Mouse (Mus musculus): ENCODE data around the gene Gm49711. TPM values are rescaled to one million over a fixed set of nuclear protein-coding genes. Genes with fewer than 3 reads are reported as not detected.

Gm49711 gene
- total RNA-seq, 2 experiments from 2014 or later: not detected

- H3K27ac ChIP-seq: no peak overlapping the region
- no peak for TF ChIP-seq CTCF (conservative IDR thresholded peaks at IDR 0.05)
- no peak overlapping the region for H3K4me3 ChIP-seq
- no peak for DNase-seq (ENCODE audit: low spot score in 2 of 2)
These were observed 82.2 kb downstream of the Gm49711 start for GRCm38 (mm10) chr16:92140328-92140727.

- DNase-seq (ENCODE audit: low spot score in 2 of 2): no peak
- Histone ChIP-seq H3K4me3 (no peak overlapping the region), H3K27ac (no peak overlapping the region)
- TF ChIP-seq CTCF (conservative IDR thresholded peaks at IDR 0.05): no peak
These were observed 82.9 kb downstream of the Gm49711 start for GRCm38 (mm10) chr16:92141021-92141420.

DNA sequence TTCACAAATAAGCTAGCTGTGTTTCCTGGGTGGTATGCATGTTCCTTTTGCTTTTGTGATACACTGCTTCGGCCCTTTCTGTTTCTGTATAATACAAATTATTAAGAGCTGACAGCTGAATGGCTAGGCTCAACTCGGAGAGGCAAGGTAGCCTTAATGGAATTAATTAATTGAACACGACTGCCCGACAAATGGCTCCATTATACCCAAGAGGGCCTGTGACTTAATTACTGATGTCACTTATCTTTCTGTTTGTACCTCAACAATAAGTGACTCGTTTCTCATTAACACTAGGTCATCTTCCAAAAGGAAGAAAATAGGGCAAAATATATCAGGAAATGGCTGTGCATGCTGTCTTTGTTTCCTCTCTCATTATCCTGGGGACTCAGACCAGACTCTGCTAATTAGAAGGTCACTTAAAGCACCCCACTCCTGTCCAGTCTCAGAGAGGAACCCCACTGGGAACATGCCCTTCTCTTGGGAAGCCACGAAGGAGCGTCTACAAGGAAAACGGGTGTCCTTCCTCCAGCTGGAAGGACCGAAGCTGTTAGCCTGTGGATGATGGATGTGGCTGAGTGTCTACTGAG lies 84.4 kb downstream of the Gm49711 start:
- no peak overlapping the region for H3K27ac ChIP-seq
- TF ChIP-seq CTCF (conservative IDR thresholded peaks at IDR 0.05): no peak
- no peak for DNase-seq (ENCODE audit: low spot score in 2 of 2)
- H3K4me3 ChIP-seq: no peak overlapping the region

- no peak for TF ChIP-seq CTCF (conservative IDR thresholded peaks at IDR 0.05)
- Histone ChIP-seq H3K27ac (no peak overlapping the region), H3K4me3 (no peak overlapping the region)
- DNase-seq (ENCODE audit: low spot score in 2 of 2): peak in 1 of 2 experiments; percentile 18
These were observed 89.7 kb downstream of the Gm49711 start for GRCm38 (mm10) chr16:92147631-92148366.

GRCm38 (mm10) chr16:92148367-92148728 lies 90.2 kb downstream of the Gm49711 start:
- TF ChIP-seq CTCF (conservative IDR thresholded peaks at IDR 0.05): no peak
- Histone ChIP-seq H3K4me3 (no peak overlapping the region), H3K27ac (no peak overlapping the region)
- no peak for DNase-seq (ENCODE audit: low spot score in 2 of 2)

DNA sequence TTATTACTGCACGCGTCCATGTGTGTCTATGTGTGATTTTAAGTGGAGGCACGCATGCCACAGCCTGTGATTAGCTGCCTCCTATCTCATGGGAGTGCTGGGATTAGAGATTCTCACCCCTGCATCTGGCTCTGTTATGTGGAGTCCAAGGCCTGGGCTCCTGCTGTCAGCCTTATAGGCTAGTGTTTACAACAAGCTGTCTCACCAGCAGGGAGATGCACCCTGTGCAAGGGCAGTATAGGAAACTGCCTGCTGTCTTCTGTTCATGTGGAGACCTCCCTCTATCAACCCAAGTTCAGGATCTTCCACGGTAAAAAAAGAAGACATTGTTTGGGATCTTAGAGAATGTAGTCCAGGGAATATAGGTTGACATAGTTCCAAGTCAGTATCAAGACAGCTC lies 92.9 kb downstream of the Gm49711 start:
- Histone ChIP-seq H3K4me3 (no peak overlapping the region), H3K27ac (no peak overlapping the region)
- TF ChIP-seq CTCF (conservative IDR thresholded peaks at IDR 0.05): no peak
- DNase-seq (ENCODE audit: low spot score in 2 of 2): no peak

DNA sequence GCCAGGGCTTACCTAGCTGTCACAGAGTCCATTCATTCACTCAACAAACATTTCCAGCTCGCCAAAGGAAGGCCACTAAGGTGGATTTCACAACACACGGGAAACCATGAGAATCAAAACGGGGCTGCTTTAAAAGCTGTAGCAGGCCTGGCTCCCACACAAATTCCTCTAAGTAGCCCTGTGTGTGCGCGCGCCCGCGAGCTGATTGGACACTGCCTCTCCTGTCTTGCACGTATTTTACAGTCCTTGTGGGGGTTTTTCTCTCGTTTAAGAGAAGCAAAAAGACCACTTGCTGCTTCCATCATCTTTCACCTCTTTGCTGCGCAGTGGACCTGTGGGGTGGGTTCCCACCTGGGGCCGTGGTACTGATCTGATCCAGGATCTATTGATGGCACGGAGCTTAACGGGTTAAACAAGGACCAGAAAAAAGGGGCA lies 99.9 kb downstream of the Gm49711 start:
- no peak for TF ChIP-seq CTCF (conservative IDR thresholded peaks at IDR 0.05)
- Histone ChIP-seq H3K27ac (peak overlapping the region; percentile 91), H3K4me3 (peak overlapping the region; percentile 54)
- DNase-seq (ENCODE audit: low spot score in 2 of 2): peak; percentile 31 to 37

GRCm38 (mm10) chr16:92158461-92159091 lies 100.5 kb downstream of the Gm49711 start:
- no peak for TF ChIP-seq CTCF (conservative IDR thresholded peaks at IDR 0.05)
- Histone ChIP-seq H3K27ac (peak overlapping the region; percentile 91), H3K4me3 (peak overlapping the region; percentile 54)
- peak; percentile 74 to 76 for DNase-seq (ENCODE audit: low spot score in 2 of 2)

- no peak for TF ChIP-seq CTCF (conservative IDR thresholded peaks at IDR 0.05)
- Histone ChIP-seq H3K4me3 (peak overlapping the region; percentile 54; the same call in 1 of the 2 replicates), H3K27ac (peak overlapping the region; percentile 91)
- DNase-seq (ENCODE audit: low spot score in 2 of 2): no peak
These were observed 101.0 kb downstream of the Gm49711 start for GRCm38 (mm10) chr16:92159114-92159513.

DNA sequence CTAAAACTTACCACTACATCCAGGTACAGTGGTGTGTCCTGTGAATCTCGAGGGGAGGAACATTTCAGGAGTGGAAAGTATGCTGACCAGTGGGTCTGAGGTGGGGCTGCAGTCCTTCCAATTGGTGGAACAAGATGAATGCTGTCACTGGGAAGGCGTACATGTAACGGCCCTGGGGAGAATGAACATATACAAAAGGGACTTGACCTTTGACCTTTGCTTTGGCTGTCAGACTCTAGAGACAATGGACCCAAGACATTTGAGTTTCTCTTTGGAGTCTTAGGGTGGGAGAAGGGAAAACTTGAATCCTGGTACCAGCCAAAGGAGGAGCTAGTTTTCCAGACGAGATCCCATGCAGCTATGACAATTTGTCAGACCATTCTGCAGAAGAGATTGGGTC lies 104.2 kb downstream of the Gm49711 start:
- Histone ChIP-seq H3K4me3 (no peak overlapping the region), H3K27ac (no peak overlapping the region)
- no peak for DNase-seq (ENCODE audit: low spot score in 2 of 2)
- no peak for TF ChIP-seq CTCF (conservative IDR thresholded peaks at IDR 0.05)

- Histone ChIP-seq H3K27ac (no peak overlapping the region), H3K4me3 (no peak overlapping the region)
- no peak for DNase-seq (ENCODE audit: low spot score in 2 of 2)
- TF ChIP-seq CTCF (conservative IDR thresholded peaks at IDR 0.05): no peak
These were observed 105.4 kb downstream of the Gm49711 start for GRCm38 (mm10) chr16:92163545-92163944.

GRCm38 (mm10) chr16:92176052-92176451 lies 117.9 kb downstream of the Gm49711 start:
- Histone ChIP-seq H3K4me3 (no peak overlapping the region), H3K27ac (no peak overlapping the region)
- TF ChIP-seq CTCF (conservative IDR thresholded peaks at IDR 0.05): no peak
- DNase-seq (ENCODE audit: low spot score in 2 of 2): no peak

DNA sequence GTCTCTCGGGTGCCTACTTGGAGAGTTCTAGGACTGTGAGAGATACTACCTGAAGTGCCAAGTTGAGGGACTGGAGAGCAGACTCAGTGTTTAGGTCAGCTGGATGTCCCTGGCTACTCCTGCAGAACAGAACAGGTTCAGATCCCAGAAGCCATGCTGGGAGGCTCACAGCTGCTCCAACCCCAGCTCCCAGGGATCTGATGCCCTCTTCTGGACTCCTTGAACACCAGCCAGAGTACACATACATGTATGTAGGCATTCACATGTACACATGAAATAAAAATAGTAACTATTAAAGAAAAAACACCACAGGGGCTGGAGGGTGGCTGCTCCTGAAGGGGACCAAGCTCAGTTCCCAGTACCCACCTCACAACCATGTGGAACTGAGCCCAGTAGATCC lies 119.6 kb downstream of the Gm49711 start:
- peak; percentile 48 for TF ChIP-seq CTCF (conservative IDR thresholded peaks at IDR 0.05)
- Histone ChIP-seq H3K4me3 (no peak overlapping the region), H3K27ac (no peak overlapping the region)
- DNase-seq (ENCODE audit: low spot score in 2 of 2): no peak
